Mouse (Mus musculus): ENCODE measurements around the gene Gpr39.

GRCm38 (mm10) chr1:125729731-125730536 is 53.1 kb downstream of the Gpr39 start:
- TF ChIP-seq CTCF (IDR thresholded peaks at IDR 0.05; ENCODE audit: low read depth) (peak; percentile 36), EP300 (optimal IDR thresholded peaks at IDR 0.05) (no peak)

Data from stomach, postnatal 0 days (tissue).